Mouse (Mus musculus) Patski (cell line): ENCODE data around the gene Gm3043. TPM values are rescaled to one million over a fixed set of nuclear protein-coding genes. Genes with fewer than 3 reads are reported as not detected.
"Not testable (repeated sequence)": the region's sequence is repeated elsewhere in the genome, so short reads cannot be mapped to it uniquely, and the experiment has no call there.

Experiments
- ATAC-seq: fragments of 100-300 bp; one replicate; pipeline ENCODE4 v1.8.0; 2021
- CTCF ChIA-PET: fragments of 350-600 bp; sonication (Branson Sonifier 250); formaldehyde crosslinking; loops from one replicate; lab custom pipeline; 2022; ENCODE audit warnings: inconsistent platforms; lab: Charles Lee
- POLR2A ChIA-PET: fragments of 350-600 bp; sonication (Branson Sonifier 250); formaldehyde crosslinking; loops from one replicate; lab custom pipeline; 2022; ENCODE audit warnings: antibody characterized with exemption, inconsistent platforms; lab: Charles Lee
- DNase-seq: peaks from one replicate; pipeline ENCODE4 v3.0.0-alpha.2; 2011; ENCODE audit warnings: low read depth, low spot score
- H3K27me3 ChIP-seq: fragments of 371-371 bp; one replicate; pipeline ENCODE4 v1.5.1; 2021
- in situ Hi-C: fragments of 300-500 bp; cut with MboI; formaldehyde crosslinking; loops from 3 replicates; pipeline ENCODE4 v1.11.1; 2018; ENCODE audit warnings: low pct_unique_long_range_greater_than_20kb, mixed read lengths
- polyA plus RNA-seq: library from polyadenylated mRNA; unstranded; gene quantifications from one replicate; pipeline ENCODE4 v1.2.3, GENCODE M21; 2021

Gm3043 gene
- polyA plus RNA-seq = not detected

- H3K27me3 ChIP-seq, POLR2A ChIA-PET, CTCF ChIA-PET, in situ Hi-C loops, DNase-seq, ATAC-seq: not testable (repeated sequence)
Measured at GRCm38 (mm10) chr14:3688483-3688882, at the start of gene Gm3043. Gm3043 (plus strand) TSS chr14:3688783.

- CTCF ChIA-PET, H3K27me3 ChIP-seq, POLR2A ChIA-PET, DNase-seq, ATAC-seq, in situ Hi-C loops: not testable (repeated sequence)
Measured at GRCm38 (mm10) chr14:3651730-3652129, 36.9 kb upstream of the Gm3043 start, which contains the start of gene Gm3020. Gm3020 (plus strand) TSS chr14:3652030.

Other genes starting within 250 kb of the Gm3043 start
- not detected for gene Gm10408, start 239.4 kb upstream of the Gm3043 start, polyA plus RNA-seq
- gene Gm3012, start 54.3 kb upstream of the Gm3043 start, polyA plus RNA-seq = not detected
- 0.06 TPM for gene Gm3020, start 36.8 kb upstream of the Gm3043 start, polyA plus RNA-seq
- gene Gm3002, start 121.3 kb downstream of the Gm3043 start, polyA plus RNA-seq = not detected
- gene Gm3033, start 157.5 kb downstream of the Gm3043 start, polyA plus RNA-seq = not detected
- gene Gm2916, start 195.4 kb downstream of the Gm3043 start, polyA plus RNA-seq = not detected
- gene Gm3029, start 243.0 kb downstream of the Gm3043 start, polyA plus RNA-seq = not detected